Mouse (Mus musculus) heart, postnatal 0 days (tissue): ENCODE data around the gene Dpy19l2.
A peak's percentile ranks its signal among the peaks of the same experiment; 100 is the strongest.

Experiments used
- CTCF ChIP-seq: IDR thresholded peaks from 2 replicates; pipeline ENCODE4 v1.5.1; 2016; ENCODE audit warnings: antibody characterized with exemption, control low read depth, low read depth
- EP300 ChIP-seq: IDR thresholded peaks from 2 replicates; pipeline ENCODE4 v1.6.1; 2016; ENCODE audit warnings: antibody characterized with exemption, low read depth

DNA sequence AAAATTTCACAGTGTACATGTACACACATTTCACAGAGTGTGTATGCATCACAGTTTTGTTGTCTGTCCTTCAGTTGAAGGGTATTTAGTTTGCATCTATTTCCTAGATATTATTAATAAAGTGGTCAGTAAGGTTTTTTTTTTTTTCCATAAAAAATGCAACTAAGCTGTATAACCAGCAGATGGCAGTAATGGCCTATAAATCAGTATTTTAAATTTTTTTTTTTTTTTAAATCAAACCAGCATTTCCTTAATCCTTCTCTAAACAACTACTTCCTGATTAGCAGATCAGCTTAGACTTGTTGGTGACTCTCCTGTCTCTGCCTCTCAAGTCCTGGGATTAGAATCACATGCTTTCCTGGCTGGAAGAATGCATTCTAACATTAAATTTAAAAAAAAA, 5.2 kb upstream of the Dpy19l2 start:
- no peak for TF ChIP-seq EP300
- peak; percentile 26 for TF ChIP-seq CTCF
